Mouse (Mus musculus) ES-E14 (cell line): Measurements from ENCODE around the gene Klhl20.

Experiments used
- CHD2 ChIP-seq: IDR thresholded peaks from 2 replicates; pipeline ENCODE4 v1.6.1; 2014; ENCODE audit warnings: mild to moderate bottlenecking, low read depth, low read length, inconsistent platforms
- HCFC1 ChIP-seq: IDR thresholded peaks from 2 replicates; pipeline ENCODE4 v1.6.1; 2012; ENCODE audit warnings: low read length, inconsistent platforms, borderline replicate concordance; ENCODE audit not compliant: insufficient read depth
- MAFK ChIP-seq: IDR thresholded peaks from 2 replicates; pipeline ENCODE4 v1.6.1; 2014; ENCODE audit warnings: mild to moderate bottlenecking, low read depth, low read length, inconsistent platforms; ENCODE audit not compliant: insufficient read depth
- ZC3H11A ChIP-seq: IDR thresholded peaks from 2 replicates; pipeline ENCODE4 v1.6.1; 2012; ENCODE audit warnings: low read depth, mild to moderate bottlenecking, inconsistent platforms, low read length, borderline replicate concordance
- ZNF384 ChIP-seq: IDR thresholded peaks from 2 replicates; pipeline ENCODE4 v1.6.1; 2012; ENCODE audit warnings: low read depth, low read length, inconsistent platforms

DNA sequence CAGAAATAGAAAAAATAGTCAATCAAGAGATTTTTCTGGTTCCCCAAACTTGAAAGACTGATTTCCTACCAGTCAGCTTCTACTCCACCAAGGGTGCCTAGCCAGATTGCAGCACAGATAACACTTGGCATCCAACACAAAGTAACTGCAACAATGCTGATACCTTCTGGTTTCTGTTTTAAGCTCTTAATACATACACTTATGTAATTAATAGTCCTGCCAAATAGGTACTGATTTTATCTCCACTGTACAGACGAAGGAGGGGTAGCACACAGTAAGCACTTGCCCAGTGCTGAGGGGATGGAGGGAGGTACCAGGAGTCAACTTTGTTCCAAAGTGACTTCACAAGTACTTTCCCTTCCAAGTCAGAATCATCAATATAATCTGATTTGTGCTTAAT is 27.5 kb downstream of the Klhl20 start:
- TF ChIP-seq MAFK (no peak), ZNF384 (no peak), HCFC1 (no peak), ZC3H11A (no peak), CHD2 (no peak)
